Mouse (Mus musculus) layer of hippocampus, postnatal 14 days (tissue): ENCODE measurements around the gene Klhl35. TPM values are rescaled to one million over a fixed set of nuclear protein-coding genes. Genes with fewer than 3 reads are reported as not detected.
A peak's percentile ranks its signal among the peaks of the same experiment; 100 is the strongest.
"Not testable (repeated sequence)": the region's sequence is repeated elsewhere in the genome, so short reads cannot be mapped to it uniquely, and the experiment has no call there.

Experiments used
- DNase-seq, 2 experiments: peaks; one replicate each; pipeline ENCODE4 v3.0.0; 2021 to 2022; ENCODE audit warnings: low spot score in 2 of 2, mixed read lengths in 1 of 2
- total RNA-seq, 2 experiments: library from RNA; stranded (reverse); gene quantifications; 2 replicates each; pipeline ENCODE4 v1.2.3; 2021

The Klhl35 gene
- total RNA-seq, 2 experiments from 2014 or later: 4.4 to 4.9 TPM

- DNase-seq: no peak
Observed at GRCm38 (mm10) chr7:99489708-99490107, 23.9 kb downstream of the Klhl35 start.

- DNase-seq: no peak
Observed at GRCm38 (mm10) chr7:99499128-99499527, 33.3 kb downstream of the Klhl35 start.

DNA sequence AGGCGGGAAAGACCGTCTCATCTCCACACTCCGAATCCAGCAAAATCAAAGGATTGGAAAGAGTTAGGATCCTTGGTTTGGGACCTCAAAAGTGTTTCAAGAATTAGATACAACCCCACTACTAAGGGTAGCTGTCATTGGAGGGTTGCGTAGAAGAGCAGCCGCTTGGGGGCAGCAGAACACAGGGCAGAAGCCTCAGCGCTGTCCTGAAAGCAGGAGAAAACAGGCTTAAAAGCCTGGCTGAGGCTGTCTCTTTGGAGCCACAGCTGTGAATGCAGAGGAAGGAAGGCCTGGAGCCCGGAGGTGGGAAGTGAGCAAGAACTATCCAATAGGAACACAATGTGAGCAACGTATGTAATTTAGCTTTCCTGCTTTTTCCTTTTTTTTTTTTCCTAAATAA lies 34.4 kb downstream of the Klhl35 start:
- peak; percentile 73 to 85 for DNase-seq

- DNase-seq: no peak
Observed at GRCm38 (mm10) chr7:99500655-99501054, 34.9 kb downstream of the Klhl35 start.

DNA sequence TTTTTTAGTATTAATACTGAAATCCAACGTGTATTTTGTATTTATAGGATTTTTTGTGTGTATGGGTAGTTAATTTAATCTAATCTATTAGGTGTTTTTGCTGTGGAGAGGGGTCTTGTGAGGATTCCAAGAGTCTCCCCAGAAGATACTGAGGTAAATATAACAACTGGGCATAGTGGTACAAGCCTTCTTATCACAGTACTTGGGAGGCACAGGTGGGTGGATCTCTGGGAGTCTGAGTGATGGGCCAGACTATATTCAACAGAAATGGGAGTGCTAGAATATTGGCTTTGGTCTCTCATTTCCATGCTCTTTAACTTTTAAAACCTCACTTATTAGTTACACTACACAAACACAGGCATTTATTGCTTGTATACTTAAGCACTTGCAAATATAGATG lies 35.3 kb downstream of the Klhl35 start:
- DNase-seq: no peak

DNA sequence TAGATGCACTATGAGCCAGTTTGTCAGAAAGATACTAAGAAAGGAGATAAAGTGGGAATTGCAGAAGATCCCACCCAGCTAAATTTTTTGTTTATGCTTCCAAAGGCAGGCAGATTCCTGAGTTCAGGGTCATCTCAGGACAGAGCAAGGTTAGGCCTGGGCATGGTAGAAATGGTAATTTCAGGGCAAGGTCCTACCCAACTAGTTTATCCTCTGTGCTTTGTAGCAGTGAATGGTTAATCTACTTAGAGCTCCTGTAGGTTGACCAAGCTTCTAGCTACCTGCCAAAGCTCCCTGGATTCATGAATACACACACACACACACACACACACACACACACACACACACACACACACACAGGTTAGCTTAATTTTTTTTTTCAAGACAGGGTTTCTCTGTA lies 38.8 kb downstream of the Klhl35 start:
- no peak for DNase-seq

- DNase-seq: not testable (repeated sequence)
Observed at GRCm38 (mm10) chr7:99508187-99508586, 42.4 kb downstream of the Klhl35 start.

DNA sequence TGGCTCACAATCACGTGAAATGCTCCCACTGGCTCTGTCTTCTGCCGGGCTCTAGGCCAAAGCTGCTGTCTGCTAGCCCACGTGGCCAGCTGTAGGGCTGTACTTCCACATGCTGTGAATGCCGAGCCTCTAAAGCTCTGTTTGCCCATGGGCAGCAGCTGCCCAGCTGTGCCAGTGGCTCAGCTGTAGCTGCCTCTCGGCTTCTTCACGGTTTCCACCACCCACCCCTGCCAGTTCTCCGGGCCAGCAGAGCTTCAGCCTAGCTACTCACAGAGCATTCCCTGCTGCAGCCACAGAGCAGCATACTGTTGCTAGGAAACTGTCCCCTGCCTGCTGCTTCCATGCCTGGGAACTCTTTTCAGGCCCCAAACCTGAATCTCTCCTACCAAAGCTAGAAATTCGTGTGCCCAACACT lies 44.3 kb downstream of the Klhl35 start:
- DNase-seq: peak; percentile 67 to 71

DNA sequence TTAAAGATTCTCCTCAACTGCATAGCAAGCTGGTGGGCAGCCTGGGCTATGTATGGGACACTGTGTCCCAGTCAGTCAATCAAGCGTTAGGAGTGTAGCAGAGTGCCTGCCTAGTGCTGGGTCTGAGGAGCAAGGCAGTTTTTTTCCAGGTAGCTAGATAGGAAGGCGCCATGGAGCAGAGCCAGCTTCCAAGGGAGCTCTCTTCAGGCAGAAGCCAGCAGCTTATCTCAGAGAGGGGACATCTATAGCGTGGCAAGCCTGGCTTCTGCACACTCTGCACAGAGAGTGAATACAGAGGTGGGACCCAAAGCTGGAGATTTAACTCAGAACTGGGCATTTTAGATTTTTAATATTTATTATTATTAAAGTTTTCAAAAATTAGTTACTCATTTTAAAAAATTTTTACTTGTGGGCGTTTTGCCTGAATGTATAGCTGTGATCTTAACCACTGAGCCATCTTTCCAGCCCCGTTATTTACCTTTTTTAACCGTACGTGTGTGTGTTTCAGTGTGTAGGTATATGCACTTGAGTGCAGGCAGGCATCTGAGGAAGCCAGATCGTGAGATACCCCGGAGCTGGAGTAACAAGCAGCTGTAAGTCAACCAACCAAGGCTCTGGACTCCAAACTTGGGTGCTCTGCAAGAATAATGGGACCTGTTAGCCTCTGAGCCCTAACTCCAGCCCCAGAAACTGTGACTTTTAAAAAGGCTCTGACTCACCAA lies 50.4 kb downstream of the Klhl35 start:
- DNase-seq: no peak

GRCm38 (mm10) chr7:99516814-99517157 lies 51.0 kb downstream of the Klhl35 start:
- DNase-seq: no peak

DNA sequence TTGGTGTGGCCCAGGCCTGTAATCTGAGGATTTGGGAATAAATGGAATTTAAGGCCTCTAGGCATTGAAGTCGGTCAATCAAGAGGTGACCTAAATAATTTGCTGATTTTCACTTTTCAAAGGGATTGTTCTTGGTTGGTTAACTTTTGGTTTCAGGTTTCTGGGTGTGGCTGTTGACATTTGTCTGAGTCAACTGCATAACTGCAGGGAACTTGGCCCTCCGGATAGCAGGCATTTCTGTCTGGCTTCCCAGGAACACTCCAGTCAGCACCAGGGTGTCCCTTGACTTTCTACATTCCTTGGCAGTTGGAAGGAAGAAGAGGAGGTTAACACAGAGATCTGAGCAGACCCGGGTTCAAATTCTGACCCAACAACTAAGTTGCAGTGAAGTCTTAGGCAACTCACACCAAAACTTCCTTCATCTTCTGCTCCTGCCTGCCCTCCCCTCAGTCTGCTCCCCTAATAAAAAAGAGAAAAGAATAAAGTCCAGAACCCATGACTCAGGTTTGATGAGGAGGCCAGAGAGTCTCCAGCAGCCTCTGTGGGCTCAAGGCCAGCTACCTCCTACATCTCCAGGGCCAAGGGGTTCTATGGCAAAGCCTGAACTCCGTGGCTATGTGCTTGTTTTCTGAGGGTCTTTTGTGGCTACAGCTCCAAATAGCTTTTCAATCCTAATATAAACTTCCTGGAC lies 53.3 kb downstream of the Klhl35 start:
- no peak for DNase-seq

- DNase-seq: no peak
Observed at GRCm38 (mm10) chr7:99523121-99523520, 57.3 kb downstream of the Klhl35 start.

Other genes starting within 250 kb of the Klhl35 start
- not detected for gene Mogat2, start 227.4 kb upstream of the Klhl35 start, total RNA-seq
- gene Map6, start 198.6 kb upstream of the Klhl35 start, total RNA-seq: 100 to 1,000 TPM; 125 to 131 TPM
- 10 to 100 TPM; 41.9 to 58.7 TPM for gene Serpinh1, start 112.8 kb upstream of the Klhl35 start, total RNA-seq
- 10 to 100 TPM; 30.0 to 31.6 TPM for gene Gdpd5, start 84.6 kb upstream of the Klhl35 start, total RNA-seq
- 100 to 1,000 TPM; 245 to 264 TPM for gene Rps3, start 17.7 kb downstream of the Klhl35 start, total RNA-seq
- gene Arrb1, start 69.5 kb downstream of the Klhl35 start, total RNA-seq: 100 to 1,000 TPM; 137 to 143 TPM
- 1 to 10 TPM; 4.7 to 5.2 TPM for gene Tpbgl, start 161.1 kb downstream of the Klhl35 start, total RNA-seq
- gene Slco2b1, start 245.3 kb downstream of the Klhl35 start, total RNA-seq: 10 to 100 TPM; 17.6 to 18.0 TPM